Mouse (Mus musculus) layer of hippocampus, postnatal 14 days (tissue): Measurements from ENCODE around the gene Ccndbp1. TPM values are rescaled to one million over a fixed set of nuclear protein-coding genes. Genes with fewer than 3 reads are reported as not detected.

Source experiments
- microRNA-seq, 2 experiments: library from miRNA; unstranded; fragments of <30 nt; microRNA quantifications; one replicate each; pipeline ENCODE4 v1.2.0; 2021
- total RNA-seq, 2 experiments: library from RNA; stranded (reverse); gene quantifications; 2 replicates each; pipeline ENCODE4 v1.2.3; 2021

Gene Ccndbp1
- total RNA-seq, 2 experiments from 2014 or later: 54.0 to 59.6 TPM

Small RNA genes lying within 50 kb of the gene (microRNA-seq; reads per million reads assigned to microRNA genes)
- 0 to 0.57 reads per million in 2 experiments for gene Gm44325

Other genes starting within 250 kb of the Ccndbp1 start
- 10 to 100 TPM; 21.3 to 25.4 TPM for gene Cdan1, start 158.3 kb upstream of the Ccndbp1 start, total RNA-seq
- gene Ttbk2, start 157.8 kb upstream of the Ccndbp1 start, total RNA-seq: 10 to 100 TPM; 55.3 to 59.8 TPM
- gene Ubr1, start 37.7 kb upstream of the Ccndbp1 start, total RNA-seq: 10 to 100 TPM; 40.4 to 42.5 TPM
- 10 to 100 TPM; 18.3 to 27.4 TPM for gene Tmem62, start 31.4 kb upstream of the Ccndbp1 start, total RNA-seq
- gene Epb42, start 28.7 kb downstream of the Ccndbp1 start, total RNA-seq: not detected
- gene Tgm5, start 77.4 kb downstream of the Ccndbp1 start, total RNA-seq: not detected
- gene Tgm7, start 101.4 kb downstream of the Ccndbp1 start, total RNA-seq: under 1 TPM in 1 of 2 experiments, not detected in 1; 0.17 TPM
- 10 to 100 TPM; 17.9 to 22.8 TPM for gene Adal, start 132.0 kb downstream of the Ccndbp1 start, total RNA-seq
- 10 to 100 TPM in 1 of 2 experiments, 1 to 10 TPM in 1; 8.0 to 10.4 TPM for gene Lcmt2, start 132.2 kb downstream of the Ccndbp1 start, total RNA-seq
- gene Tubgcp4, start 162.3 kb downstream of the Ccndbp1 start, total RNA-seq: 10 to 100 TPM; 35.6 to 36.3 TPM
- gene Zscan29, start 162.7 kb downstream of the Ccndbp1 start, total RNA-seq: 1 to 10 TPM; 7.0 to 7.1 TPM